Mouse (Mus musculus) layer of hippocampus, adult 9-11 months (tissue): ENCODE data around the gene Itgb8.

Experiments
- DNase-seq: peaks from one replicate; pipeline ENCODE4 v3.0.0; 2022

The Itgb8 gene

DNA sequence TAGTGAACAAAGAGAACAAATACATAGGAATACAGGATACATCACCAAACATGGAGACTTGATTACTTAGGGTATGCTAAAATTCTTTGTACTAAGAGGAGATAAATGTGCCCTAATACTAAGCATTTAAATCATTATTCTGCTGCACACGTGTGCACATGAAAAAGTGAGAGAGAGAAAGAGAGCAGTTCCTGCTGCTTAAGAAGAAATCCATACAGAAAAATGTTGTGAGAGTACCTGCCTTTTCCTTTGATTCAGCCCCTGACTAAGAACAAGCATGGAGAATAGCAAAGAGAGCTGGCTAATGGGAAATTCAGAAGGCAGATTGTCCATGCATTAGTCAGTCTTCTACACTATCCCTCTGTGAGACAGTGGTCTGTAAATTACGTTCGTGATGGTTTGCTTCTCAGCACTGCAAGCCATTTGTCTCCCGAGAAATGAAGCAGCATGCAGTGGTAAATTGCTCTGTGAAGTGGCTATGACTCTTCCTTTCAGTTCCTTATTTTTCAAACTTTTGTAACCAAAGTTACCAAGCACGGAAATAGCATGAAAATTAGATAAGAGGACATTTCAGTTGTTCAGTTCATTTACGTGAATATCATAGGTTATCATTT is 125.0 kb downstream of the Itgb8 start:
- no peak for DNase-seq

DNA sequence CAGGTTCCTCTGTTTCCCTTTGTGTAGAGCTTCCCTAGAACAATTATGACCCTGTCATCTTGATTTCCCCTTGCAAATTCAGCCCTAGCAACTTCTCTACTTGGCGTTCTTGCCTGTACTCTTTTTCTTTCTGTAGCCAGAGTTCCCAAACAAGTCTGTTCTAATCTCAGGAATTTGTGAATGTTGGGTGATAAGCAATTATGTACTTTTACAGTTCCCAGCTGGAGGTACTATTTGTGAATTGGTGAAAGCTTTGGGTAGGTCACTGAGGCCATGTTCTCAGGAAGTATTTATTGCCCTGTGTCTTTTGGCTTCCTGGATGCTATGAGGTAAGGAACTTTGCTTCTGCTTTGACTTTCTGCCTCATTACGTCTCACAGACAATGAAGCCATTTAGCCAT is 128.5 kb downstream of the Itgb8 start:
- no peak for DNase-seq
